Mouse (Mus musculus) megakaryocyte, embryonic 14.5 days (primary cell): ENCODE data around the gene Aicda. TPM values are rescaled to one million over a fixed set of nuclear protein-coding genes. Genes with fewer than 3 reads are reported as not detected.

Source experiments
- H3K27me3 ChIP-seq: replicated peaks from 2 replicates; pipeline ENCODE3; 2012; ENCODE audit warnings: inconsistent platforms
- H3K36me3 ChIP-seq: replicated peaks from 2 replicates; pipeline ENCODE3; 2012; ENCODE audit warnings: low read length, inconsistent platforms, mixed read lengths
- H3K4me1 ChIP-seq: 2 replicates; pipeline ENCODE4 v1.6.1; 2012; ENCODE audit warnings: inconsistent platforms
- H3K4me3 ChIP-seq: replicated peaks from 2 replicates; pipeline ENCODE3; 2012; ENCODE audit warnings: moderate library complexity, mild to moderate bottlenecking, inconsistent platforms
- H3K9me3 ChIP-seq: 2 replicates; pipeline ENCODE4 v1.6.1; 2012; ENCODE audit warnings: inconsistent platforms
- FLI1 ChIP-seq: IDR thresholded peaks from 2 replicates; pipeline ENCODE4 v1.6.1; 2012; ENCODE audit warnings: low read length, inconsistent platforms, mixed read lengths
- GATA1 ChIP-seq: IDR thresholded peaks from 3 replicates; pipeline ENCODE4 v1.6.1; 2012; ENCODE audit warnings: mixed read lengths, low read length, inconsistent platforms, borderline replicate concordance
- polyA plus RNA-seq: library from polyadenylated mRNA; stranded (reverse); fragments of >175 nt; gene quantifications from 2 replicates; pipeline ENCODE4 v1.2.3, GENCODE M21; 2012; ENCODE audit warnings: low replicate concordance; ENCODE audit not compliant: insufficient read depth

The Aicda gene
- polyA plus RNA-seq, 1 experiment, result 0.07 TPM

DNA sequence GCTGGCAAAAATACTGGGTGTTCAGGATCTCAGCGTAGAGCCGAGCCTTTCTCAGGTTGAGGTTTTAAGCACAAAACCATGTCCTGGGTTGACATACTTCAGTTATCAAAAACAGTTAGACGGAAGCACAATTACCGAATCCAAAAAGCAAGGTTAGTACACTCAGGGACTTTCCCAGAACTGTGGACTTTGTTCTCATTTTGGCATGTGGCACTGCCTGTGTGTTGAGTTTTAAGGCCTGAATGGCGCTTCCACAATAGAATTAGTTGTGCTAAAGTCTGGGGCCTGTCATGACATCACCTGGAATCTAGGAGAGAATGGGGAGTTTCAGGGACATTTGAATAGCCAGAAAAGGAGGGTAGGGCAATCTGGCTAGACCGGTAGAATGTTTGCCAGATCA lies 44.8 kb downstream of the Aicda start:
- Histone ChIP-seq H3K36me3 (peaks cover 23% of the 10 kb centered on the region), H3K9me3 (no peaks in the 10 kb centered on the region), H3K4me1 (peaks cover 13% of the 10 kb centered on the region), H3K27me3 (no peaks in the 10 kb centered on the region), H3K4me3 (peak overlapping the region; percentile 3)
- TF ChIP-seq GATA1, result no peak
- no peak for TF ChIP-seq FLI1

GRCm38 (mm10) chr6:122599054-122599737 lies 45.6 kb downstream of the Aicda start:
- H3K4me1 ChIP-seq, result peaks cover 13% of the 10 kb centered on the region
- TF ChIP-seq GATA1 (no peak), FLI1 (no peak)
- H3K27me3 ChIP-seq, result no peaks in the 10 kb centered on the region
- H3K36me3 ChIP-seq, result peaks cover 23% of the 10 kb centered on the region
- H3K4me3 ChIP-seq, result peak overlapping the region; percentile 76
- no peaks in the 10 kb centered on the region for H3K9me3 ChIP-seq

GRCm38 (mm10) chr6:122600066-122600646 lies 46.6 kb downstream of the Aicda start:
- H3K27me3 ChIP-seq, result no peaks in the 10 kb centered on the region
- H3K9me3 ChIP-seq, result no peaks in the 10 kb centered on the region
- H3K4me3 ChIP-seq, result peak overlapping the region; percentile 51
- H3K36me3 ChIP-seq, result peaks cover 23% of the 10 kb centered on the region
- no peak for TF ChIP-seq GATA1
- TF ChIP-seq FLI1, result no peak
- H3K4me1 ChIP-seq, result peaks cover 16% of the 10 kb centered on the region

GRCm38 (mm10) chr6:122601031-122601430 lies 47.4 kb downstream of the Aicda start:
- no peaks in the 10 kb centered on the region for H3K9me3 ChIP-seq
- H3K4me3 ChIP-seq, result peak overlapping the region; percentile 68
- TF ChIP-seq GATA1 (no peak), FLI1 (no peak)
- no peaks in the 10 kb centered on the region for H3K27me3 ChIP-seq
- H3K4me1 ChIP-seq, result peaks cover 16% of the 10 kb centered on the region
- H3K36me3 ChIP-seq, result peaks cover 20% of the 10 kb centered on the region

DNA sequence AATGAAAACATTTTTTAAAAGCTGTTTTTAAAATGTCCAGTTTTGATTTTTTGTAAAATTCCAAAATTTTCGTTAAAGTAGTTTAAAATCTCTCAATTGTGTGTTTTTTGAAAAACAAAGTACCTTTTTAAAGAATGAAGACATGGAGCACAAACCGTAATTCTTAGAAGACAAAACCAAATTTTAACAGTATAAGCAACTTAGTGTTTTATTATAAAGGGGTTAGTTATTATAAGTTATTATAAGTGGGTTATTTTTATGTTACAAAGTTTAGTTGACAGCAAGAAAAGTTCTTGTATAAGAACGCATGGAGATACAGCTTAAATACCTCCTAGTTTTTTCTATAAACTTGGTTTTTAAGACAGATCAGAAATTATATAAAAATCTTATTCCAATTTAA lies 48.0 kb downstream of the Aicda start:
- peaks cover 14% of the 10 kb centered on the region for H3K4me1 ChIP-seq
- peak overlapping the region; percentile 93 for H3K4me3 ChIP-seq
- no peaks in the 10 kb centered on the region for H3K9me3 ChIP-seq
- H3K27me3 ChIP-seq, result no peaks in the 10 kb centered on the region
- peaks cover 17% of the 10 kb centered on the region for H3K36me3 ChIP-seq
- TF ChIP-seq GATA1, result no peak
- no peak for TF ChIP-seq FLI1

DNA sequence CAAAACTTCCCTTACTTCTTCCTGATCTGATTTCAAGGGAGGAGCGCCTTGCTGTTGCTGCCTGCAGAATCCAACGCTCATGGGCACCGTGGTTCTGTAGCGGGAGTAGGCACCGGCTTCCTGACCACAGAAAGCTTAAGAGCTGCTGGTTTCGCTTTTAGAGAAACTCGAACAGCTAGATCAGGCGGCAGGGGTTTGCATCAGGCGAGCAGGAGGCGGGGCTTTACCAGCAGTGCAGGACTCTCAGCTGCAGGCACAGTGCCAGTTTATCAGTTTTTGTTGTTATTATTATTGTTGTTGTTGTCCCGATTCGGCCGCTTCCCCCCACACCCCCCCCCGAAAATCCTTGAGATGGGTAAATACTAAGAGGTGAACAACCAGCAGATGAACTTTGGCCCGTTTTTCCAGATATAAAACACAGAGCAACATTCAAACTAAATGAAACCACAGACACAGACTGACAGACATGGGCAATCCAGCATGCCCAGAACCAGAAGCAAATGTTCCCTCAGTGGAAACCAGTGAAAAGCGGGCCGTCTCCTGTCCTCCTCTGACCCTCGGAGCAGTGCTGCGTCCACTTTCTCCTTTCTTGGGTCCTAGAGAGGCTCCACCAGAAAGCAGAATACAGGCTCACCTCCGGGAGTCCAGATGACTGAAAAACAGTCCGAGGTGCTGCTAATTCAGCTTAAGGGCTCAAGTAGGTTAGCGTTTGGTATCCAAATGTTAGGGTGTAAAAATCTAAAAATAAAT lies 48.8 kb downstream of the Aicda start, which contains the start of gene Apobec1:
TSS of gene Apobec1 (minus strand) at position 203 of the 750 bp plus-strand sequence.
- H3K4me1 ChIP-seq, result peaks cover 13% of the 10 kb centered on the region; the same call in 1 of the 2 replicates
- H3K9me3 ChIP-seq, result no peaks in the 10 kb centered on the region
- TF ChIP-seq GATA1, result no peak
- no peak for TF ChIP-seq FLI1
- H3K27me3 ChIP-seq, result no peaks in the 10 kb centered on the region
- H3K36me3 ChIP-seq, result peaks cover 14% of the 10 kb centered on the region
- peak within 1 kb of the TSS; percentile 93 for H3K4me3 ChIP-seq

- Histone ChIP-seq H3K4me1 (peaks cover 12% of the 10 kb centered on the region; the same call in 1 of the 2 replicates), H3K27me3 (no peaks in the 10 kb centered on the region), H3K9me3 (no peaks in the 10 kb centered on the region), H3K36me3 (peaks cover 14% of the 10 kb centered on the region), H3K4me3 (peak overlapping the region; percentile 93)
- TF ChIP-seq GATA1, result no peak
- TF ChIP-seq FLI1, result no peak
Observed at GRCm38 (mm10) chr6:122602992-122603322, 49.4 kb downstream of the Aicda start.

- Histone ChIP-seq H3K27me3 (no peaks in the 10 kb centered on the region), H3K9me3 (no peaks in the 10 kb centered on the region), H3K4me1 (peaks cover 9% of the 10 kb centered on the region), H3K36me3 (peaks cover 3% of the 10 kb centered on the region), H3K4me3 (peak overlapping the region; percentile 26)
- TF ChIP-seq GATA1 (no peak), FLI1 (no peak)
Observed at GRCm38 (mm10) chr6:122604260-122604659, 50.7 kb downstream of the Aicda start.

DNA sequence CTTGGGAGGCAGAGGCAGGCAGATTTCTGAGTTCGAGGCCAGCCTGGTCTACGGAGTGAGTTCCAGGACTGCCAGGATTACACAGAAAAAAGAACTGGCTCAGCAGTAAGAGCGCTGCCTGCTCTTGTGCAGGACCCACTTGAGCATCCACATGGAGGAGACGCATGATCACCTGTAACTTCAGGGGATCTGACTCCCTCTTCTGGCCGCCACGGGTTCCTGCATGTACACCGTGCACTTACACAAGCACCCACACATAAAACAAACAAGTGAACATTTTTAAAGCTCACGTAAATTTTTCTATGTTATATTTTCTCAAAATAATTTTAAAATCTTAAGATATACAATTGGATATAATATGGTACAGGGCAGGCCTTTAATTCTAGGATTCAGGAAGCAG lies 51.9 kb downstream of the Aicda start:
- TF ChIP-seq GATA1 (no peak), FLI1 (no peak)
- Histone ChIP-seq H3K27me3 (no peaks in the 10 kb centered on the region), H3K4me3 (no peak overlapping the region), H3K4me1 (peaks cover 16% of the 10 kb centered on the region), H3K36me3 (no peaks in the 10 kb centered on the region), H3K9me3 (no peaks in the 10 kb centered on the region)

DNA sequence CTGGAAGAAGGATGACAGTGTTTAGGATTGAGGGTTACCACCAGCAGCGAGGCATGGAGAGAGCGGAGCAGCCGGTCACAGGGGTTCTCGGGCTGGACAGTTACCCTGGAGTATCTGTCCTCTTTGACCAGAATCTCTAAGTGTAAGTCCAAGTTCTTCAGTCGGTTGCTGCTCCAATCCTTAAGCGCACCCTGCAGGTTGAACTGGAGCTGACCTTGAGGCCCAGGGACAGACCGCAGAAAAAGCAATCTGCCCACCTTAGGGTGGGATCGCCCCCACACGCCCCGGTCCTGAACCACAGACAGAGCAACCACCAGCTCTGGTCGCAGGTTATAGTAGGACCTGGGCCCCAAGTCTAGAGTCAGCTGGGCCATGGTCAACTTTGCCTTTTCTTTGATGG lies 53.1 kb downstream of the Aicda start:
- Histone ChIP-seq H3K27me3 (no peaks in the 10 kb centered on the region), H3K9me3 (no peaks in the 10 kb centered on the region), H3K4me3 (no peak overlapping the region), H3K4me1 (peaks cover 16% of the 10 kb centered on the region), H3K36me3 (no peaks in the 10 kb centered on the region)
- TF ChIP-seq FLI1, result no peak
- no peak for TF ChIP-seq GATA1
